Mouse (Mus musculus): ENCODE results near the gene Bri3. TPM values are rescaled to one million over a fixed set of nuclear protein-coding genes. Genes with fewer than 3 reads are reported as not detected.

Gene Bri3
- total and polyA plus RNA-seq, 3 experiments, result 21.6 to 40.5 TPM; not detected in 1

- Histone ChIP-seq H3K27me3 (ENCODE audit: control insufficient read depth in 1 of 2, insufficient read depth in 2 of 2, low read length in 2 of 2) (no peaks in the 10 kb centered on the region), H3K4me3 (ENCODE audit: control insufficient read depth in 1 of 2, insufficient read depth in 1 of 2, low read depth in 2 of 2, low read length in 2 of 2) (no peak overlapping the region), H3K9ac (ENCODE audit: control insufficient read depth, low read depth, low read length, poor library complexity, severe bottlenecking) (no peak overlapping the region), H3K4me1 (ENCODE audit: control insufficient read depth in 1 of 2, insufficient read depth in 2 of 2, low read length in 2 of 2) (peaks cover 8 to 11% of the 10 kb centered on the region in 2 experiments), H3K36me3 (ENCODE audit: control insufficient read depth in 1 of 2, insufficient read depth in 2 of 2, low read length in 2 of 2) (peaks cover 0 to 8% of the 10 kb centered on the region in 2 experiments; a peak in 2 of 4 replicates), H3K79me2 (ENCODE audit: control insufficient read depth, insufficient read depth, low read length, poor library complexity) (peaks cover 11% of the 10 kb centered on the region), H3K27ac (ENCODE audit: control insufficient read depth, low read depth, low read length) (no peak overlapping the region), H3K9me3 (replicated peaks; ENCODE audit: insufficient read depth, low read length) (no peaks in the 10 kb centered on the region)
- no peak for TF ChIP-seq E2F4 (IDR thresholded peaks at IDR 0.05; ENCODE audit: borderline replicate concordance, low read depth, low read length)
- TF ChIP-seq KAT2A (conservative IDR thresholded peaks at IDR 0.05; ENCODE audit: low read depth, low read length), result no peak
- no peak for DNase-seq (ENCODE audit: low read depth, low spot score)
Observed at GRCm38 (mm10) chr5:144251876-144252577, 7.8 kb downstream of the Bri3 start.

- TF ChIP-seq UBTF (IDR thresholded peaks at IDR 0.05; ENCODE audit: borderline replicate concordance, insufficient read depth, low read depth, low read length) (no peak), ZNF384 (IDR thresholded peaks at IDR 0.05; ENCODE audit: low read depth, low read length) (peak; percentile 89)
- no peak overlapping the region for H3K9ac ChIP-seq (ENCODE audit: control insufficient read depth, low read depth, low read length, poor library complexity, severe bottlenecking)
- H3K4me3 ChIP-seq (ENCODE audit: control insufficient read depth in 1 of 2, insufficient read depth in 1 of 2, low read depth in 2 of 2, low read length in 2 of 2), result no peak overlapping the region
- H3K27ac ChIP-seq (ENCODE audit: control insufficient read depth, low read depth, low read length), result no peak overlapping the region
- no peaks in the 10 kb centered on the region for H3K9me3 ChIP-seq (replicated peaks; ENCODE audit: insufficient read depth, low read length)
- H3K27me3 ChIP-seq (ENCODE audit: control insufficient read depth in 1 of 2, insufficient read depth in 2 of 2, low read length in 2 of 2), result no peaks in the 10 kb centered on the region
- peaks cover 11% of the 10 kb centered on the region for H3K79me2 ChIP-seq (ENCODE audit: control insufficient read depth, insufficient read depth, low read length, poor library complexity)
- peak; percentile 21 for DNase-seq (ENCODE audit: low read depth, low spot score)
- H3K4me1 ChIP-seq (ENCODE audit: control insufficient read depth in 1 of 2, insufficient read depth in 2 of 2, low read length in 2 of 2), result peaks cover 3 to 6% of the 10 kb centered on the region in 2 experiments; a peak in 3 of 4 replicates
- peaks cover 0 to 2% of the 10 kb centered on the region in 2 experiments; a peak in 2 of 4 replicates for H3K36me3 ChIP-seq (ENCODE audit: control insufficient read depth in 1 of 2, insufficient read depth in 2 of 2, low read length in 2 of 2)
Observed at GRCm38 (mm10) chr5:144253212-144253611, 9.0 kb downstream of the Bri3 start.

GRCm38 (mm10) chr5:144254122-144254810, 10.0 kb downstream of the Bri3 start:
- Histone ChIP-seq H3K4me3 (ENCODE audit: control insufficient read depth in 1 of 2, insufficient read depth in 1 of 2, low read depth in 2 of 2, low read length in 2 of 2) (peak overlapping the region; percentile 59 to 69), H3K36me3 (ENCODE audit: control insufficient read depth in 1 of 2, insufficient read depth in 2 of 2, low read length in 2 of 2) (no peaks in the 10 kb centered on the region), H3K27me3 (ENCODE audit: control insufficient read depth in 1 of 2, insufficient read depth in 2 of 2, low read length in 2 of 2) (no peaks in the 10 kb centered on the region), H3K4me1 (ENCODE audit: control insufficient read depth in 1 of 2, insufficient read depth in 2 of 2, low read length in 2 of 2) (peaks cover 3% of the 10 kb centered on the region in 2 experiments; a peak in 2 of 4 replicates), H3K9me3 (replicated peaks; ENCODE audit: insufficient read depth, low read length) (no peaks in the 10 kb centered on the region), H3K27ac (ENCODE audit: control insufficient read depth, low read depth, low read length) (no peak overlapping the region), H3K9ac (ENCODE audit: control insufficient read depth, low read depth, low read length, poor library complexity, severe bottlenecking) (peak overlapping the region; percentile 59), H3K79me2 (ENCODE audit: control insufficient read depth, insufficient read depth, low read length, poor library complexity) (peaks cover 17% of the 10 kb centered on the region)
- DNase-seq (ENCODE audit: low read depth, low spot score), result peak; percentile 81
- TF ChIP-seq POLR2AphosphoS2 (IDR thresholded peaks at IDR 0.05; ENCODE audit: low read length) (no peak), HCFC1 (IDR thresholded peaks at IDR 0.05; ENCODE audit: low read depth, low read length) (peak; percentile 19; the same call in 1 of the 2 replicates), POLR2A (IDR thresholded peaks at IDR 0.05; ENCODE audit: control insufficient read depth in 1 of 2, insufficient read depth in 1 of 2, low read depth in 1 of 2, low read length in 2 of 2, poor library complexity in 1 of 2) (0 out of 4 replicates have a peak, but pooled peaks of 1 of the 2 experiments have one; percentile 25), TBP (IDR thresholded peaks at IDR 0.05; ENCODE audit: low read depth, low read length) (no peak), ZC3H11A (IDR thresholded peaks at IDR 0.05; ENCODE audit: low read depth, low read length) (no peak), ELF1 (IDR thresholded peaks at IDR 0.05; ENCODE audit: low read depth, low read length) (0 out of 2 replicates have a peak, but pooled peaks have one; percentile 14), NELFE (IDR thresholded peaks at IDR 0.05; ENCODE audit: low read depth, low read length) (no peak), USF1 (IDR thresholded peaks at IDR 0.05; ENCODE audit: low read depth, low read length) (no peak), TCF12 (IDR thresholded peaks at IDR 0.05; ENCODE audit: low read depth, low read length) (0 out of 2 replicates have a peak, but pooled peaks have one; percentile 20), MAFK (IDR thresholded peaks at IDR 0.05; ENCODE audit: borderline replicate concordance, low read depth, low read length) (no peak)
